8 mouse cellular contexts compared by ENCODE assay signal in the genomic region with DNA sequence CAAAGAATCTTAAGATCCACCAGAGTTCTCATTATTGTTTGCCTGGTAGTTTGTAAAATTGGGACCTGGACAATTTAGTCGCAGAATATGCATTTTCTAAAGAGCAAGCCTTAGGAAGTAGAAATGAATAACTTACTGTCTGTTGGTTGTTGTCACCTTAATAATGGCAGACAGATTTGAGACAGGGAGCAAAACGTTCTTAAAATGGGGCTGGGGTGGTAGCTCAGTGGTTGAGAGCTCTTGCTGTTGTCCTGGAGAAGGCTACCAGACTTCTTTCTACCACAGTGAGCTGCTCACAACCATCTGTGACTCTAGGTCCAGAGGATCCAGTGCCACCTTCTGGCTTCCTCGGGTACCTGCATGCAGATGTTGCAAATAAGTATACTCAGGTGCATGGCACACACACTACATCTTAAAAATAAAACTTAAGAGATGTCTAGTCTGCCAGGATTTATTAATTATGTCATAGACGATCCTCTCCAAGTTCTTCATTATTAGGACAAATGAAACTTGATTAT. TPM values are rescaled to one million over a fixed set of nuclear protein-coding genes. Genes with fewer than 3 reads are reported as not detected.
DNase-seq lines count a peak whose midpoint lies in the region; ATAC-seq lines count a peak whose summit lies in the region.

No protein-coding gene starts in this region.

- H3K9me3 ChIP-seq in heart, embryonic 11.5 days (replicated peaks; ENCODE audit: control insufficient read depth, low read length): no peaks in the 10 kb centered on the region

- no peak for ATAC-seq in cerebellum, adult (ENCODE audit: insufficient number of reproducible peaks, low FRiP score, low TSS enrichment)
- ATAC-seq in heart, embryonic 11.5 days (replicated peaks; ENCODE audit: insufficient number of reproducible peaks, low FRiP score, low TSS enrichment): no peak
- peak; percentile 52 for ATAC-seq in megakaryocyte, adult 5-6 weeks (ENCODE audit: poor library complexity, severe bottlenecking)

- peaks cover 4% of the 10 kb centered on the region; the same call in 1 of the 2 replicates for H3K4me1 ChIP-seq in heart, embryonic 11.5 days (ENCODE audit: control insufficient read depth, insufficient read depth, low read length)

- H3K27me3 ChIP-seq in heart, embryonic 11.5 days (ENCODE audit: control insufficient read depth, insufficient read depth, low read length): no peaks in the 10 kb centered on the region

- DNase-seq in cerebellum, adult 11-12 months: peak; percentile 22
- DNase-seq in c-Kit-positive CD71-positive TER-119-positive erythroid progenitor cells, embryonic 14.5 days (ENCODE audit: low spot score): peak; percentile 75
- DNase-seq in kidney, postnatal 10 days: peak; percentile 43
- DNase-seq in spleen, postnatal 14 days (ENCODE audit: low spot score in 2 of 2): peak; percentile 10 to 22
- no peak for DNase-seq in layer of hippocampus, adult 8-10 months (ENCODE audit: low spot score in 2 of 2)

- H3K4me3 ChIP-seq in heart, embryonic 11.5 days (ENCODE audit: low read depth, low read length): peak overlapping the region; percentile 74

- no peak overlapping the region for H3K27ac ChIP-seq in heart, embryonic 11.5 days (ENCODE audit: low read depth, low read length)

- peak overlapping the region; percentile 86 for H3K9ac ChIP-seq in heart, embryonic 11.5 days (ENCODE audit: low read depth, low read length)

- WGBS in heart, embryonic 11.5 days (ENCODE audit: insufficient replicate concordance): 55% methylated on average over 4 of the region's 4 CpGs

- H3K4me2 ChIP-seq in heart, embryonic 11.5 days: peak overlapping the region; percentile 80

- peaks cover 11% of the 10 kb centered on the region for H3K36me3 ChIP-seq in heart, embryonic 11.5 days (ENCODE audit: control insufficient read depth, insufficient read depth, low read length)

RNA-seq across cellular contexts. Expression of a gene that starts 1.0 kb away (rescaled TPM):
- polyA plus RNA-seq in heart, embryonic 11.5 days (2014; fragmentation: Nextera tagmentation; extraction: Ambion mirVana): 22.2 and 25.2 TPM in 2 replicates
- 27.6 and 29.3 TPM in 2 replicates for total RNA-seq in megakaryocyte, adult 5-6 weeks (2015)
- total RNA-seq in megakaryocyte, adult 5-6 weeks (2017): 22.2 and 22.8 TPM in 2 replicates
- total RNA-seq in layer of hippocampus, adult 8-10 months (2022): 10 to 100 TPM; 25.1 to 33.0 (median 28.7) TPM

Comparison
In these comparisons a context has a peak if more than half of its experiments do, and no peak if none do; other contexts are left out.
1. DNase-seq: peak in cerebellum, adult 11-12 months (single experiment), c-Kit-positive CD71-positive TER-119-positive erythroid progenitor cells, embryonic 14.5 days (single experiment), kidney, postnatal 10 days (single experiment) and spleen, postnatal 14 days (2 of 2); none in layer of hippocampus, adult 8-10 months (0 of 2).